Mouse (Mus musculus): ENCODE measurements around the gene Hist1h2bp. TPM values are rescaled to one million over a fixed set of nuclear protein-coding genes. Genes with fewer than 3 reads are reported as not detected.

Gene Hist1h2bp
- polyA plus RNA-seq (2017; shearing (Covaris generic)) = not detected

GRCm38 (mm10) chr13:21786899-21787629 is at the start of gene Hist1h2bp, which contains the start of gene Hist1h2an:
Gene Hist1h2bp (plus strand): TSS chr13:21787461.
Gene Hist1h2an (minus strand): TSS chr13:21787218.

GRCm38 (mm10) chr13:21750159-21751017 is 36.9 kb upstream of the Hist1h2bp start, which contains the start of gene Hist1h4k:
Gene Hist1h4k (minus strand): TSS chr13:21750505.

DNA sequence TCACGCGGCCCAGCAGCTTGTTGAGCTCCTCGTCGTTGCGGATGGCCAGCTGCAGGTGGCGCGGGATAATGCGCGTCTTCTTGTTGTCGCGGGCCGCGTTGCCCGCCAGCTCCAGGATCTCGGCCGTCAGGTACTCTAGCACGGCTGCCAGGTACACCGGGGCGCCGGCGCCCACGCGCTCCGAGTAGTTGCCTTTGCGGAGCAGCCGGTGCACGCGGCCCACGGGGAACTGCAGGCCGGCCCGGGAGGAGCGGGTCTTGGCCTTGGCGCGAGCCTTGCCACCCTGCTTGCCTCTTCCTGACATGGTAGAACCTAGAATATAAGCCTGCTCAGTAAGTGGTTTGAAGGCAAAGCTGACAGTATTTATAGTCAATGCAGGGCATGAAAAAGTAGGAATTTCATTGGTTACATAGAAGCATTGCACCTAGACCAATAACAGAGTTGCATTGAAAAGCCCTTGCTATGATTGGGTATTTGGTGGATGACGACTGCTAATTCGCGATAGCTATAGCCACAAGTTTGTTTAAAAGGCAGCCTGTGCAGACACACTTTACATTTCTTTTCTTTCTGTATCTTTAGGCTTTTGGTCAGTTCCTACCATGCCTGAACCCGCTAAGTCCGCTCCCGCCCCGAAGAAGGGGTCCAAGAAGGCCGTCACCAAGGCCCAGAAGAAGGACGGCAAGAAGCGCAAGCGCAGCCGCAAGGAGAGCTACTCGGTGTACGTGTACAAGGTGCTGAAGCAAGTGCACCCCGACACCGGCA is 33.6 kb upstream of the Hist1h2bp start, which contains the start of the genes Hist1h2ak and Hist1h2bn:
TSS of gene Hist1h2ak (minus strand) at position 304 of the 762 bp plus-strand sequence.
TSS of gene Hist1h2bn (plus strand) at position 600 of the 762 bp plus-strand sequence.

DNA sequence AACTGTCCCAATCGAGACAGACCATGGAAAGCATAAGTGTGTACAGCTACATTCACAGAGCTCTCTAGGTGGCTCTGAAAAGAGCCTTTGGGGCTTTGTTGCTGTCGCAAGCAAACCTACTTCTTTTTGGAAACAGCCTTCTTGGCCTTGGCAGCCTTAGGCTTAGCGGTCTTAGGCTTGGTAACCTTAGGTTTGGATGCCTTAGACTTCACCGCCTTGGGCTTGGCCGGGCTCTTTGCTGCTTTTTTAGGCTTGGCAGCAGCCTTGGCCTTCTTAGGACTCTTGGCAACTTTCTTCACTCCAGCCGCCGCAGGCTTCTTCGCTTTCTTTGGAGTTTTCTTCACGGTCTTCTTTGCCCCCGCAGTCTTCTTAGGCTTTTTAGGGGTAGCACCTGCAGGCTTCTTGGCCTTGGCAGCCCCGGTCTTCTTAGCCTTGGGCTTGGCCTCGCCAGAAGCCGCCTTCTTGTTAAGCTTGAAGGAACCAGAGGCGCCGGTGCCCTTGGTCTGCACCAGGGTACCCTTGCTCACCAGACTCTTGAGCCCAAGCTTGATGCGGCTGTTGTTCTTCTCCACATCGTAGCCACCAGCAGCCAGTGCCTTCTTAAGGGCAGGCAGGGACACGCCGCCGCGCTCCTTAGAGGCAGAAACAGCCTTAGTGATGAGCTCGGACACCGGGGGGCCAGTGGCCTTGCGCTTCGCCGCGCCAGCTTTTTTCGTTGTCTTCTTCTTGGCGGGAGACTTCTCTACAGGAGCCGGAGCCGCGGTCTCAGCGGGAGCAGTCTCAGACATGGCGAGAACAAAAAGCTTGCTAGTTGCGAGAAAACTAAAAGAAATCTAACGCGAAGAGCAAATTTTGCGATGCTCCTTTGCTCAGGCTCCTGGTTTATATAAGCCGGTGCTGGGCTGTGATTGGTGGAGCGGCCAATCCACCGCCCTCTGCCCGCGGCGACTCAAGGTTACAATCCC is 7.2 kb upstream of the Hist1h2bp start, which contains the start of gene Hist1h1b:
TSS of gene Hist1h1b (minus strand) at position 859 of the 965 bp plus-strand sequence.

DNA sequence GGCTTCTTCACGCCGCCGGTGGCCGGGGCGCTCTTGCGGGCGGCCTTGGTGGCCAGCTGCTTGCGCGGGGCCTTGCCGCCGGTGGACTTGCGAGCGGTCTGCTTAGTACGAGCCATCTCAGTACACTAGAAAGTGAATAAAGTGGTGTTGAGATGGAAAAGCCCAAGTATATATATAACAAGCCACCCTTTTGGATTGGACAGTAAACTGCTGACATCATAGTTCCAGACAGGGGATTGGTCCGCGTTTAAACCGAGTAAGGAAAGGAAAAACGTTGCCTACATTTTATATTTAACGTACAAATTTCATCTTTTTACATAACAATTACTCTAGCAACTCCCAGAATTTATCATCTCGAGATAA is 4.0 kb upstream of the Hist1h2bp start, which contains the start of gene Hist1h3i:
TSS of gene Hist1h3i (minus strand) at position 116 of the 363 bp plus-strand sequence.

DNA sequence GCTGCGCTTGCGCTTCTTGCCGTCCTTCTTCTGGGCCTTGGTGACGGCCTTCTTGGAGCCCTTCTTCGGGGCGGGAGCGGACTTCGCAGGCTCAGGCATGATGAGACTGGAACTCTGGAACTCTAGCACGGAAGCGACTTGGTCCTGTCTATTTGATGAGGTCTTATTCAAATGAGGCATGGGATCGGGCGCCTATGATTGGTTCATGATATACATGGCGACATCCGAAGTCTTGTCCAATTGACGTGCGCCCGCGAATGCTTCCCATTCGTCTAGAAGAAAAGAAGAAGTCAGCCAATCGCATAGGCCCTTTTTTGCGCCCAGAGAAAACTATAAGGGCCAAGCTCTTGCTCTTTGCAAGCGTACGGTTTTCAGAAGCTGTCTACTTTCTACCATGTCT is 22.8 kb downstream of the Hist1h2bp start, which contains the start of the genes Hist1h2bq and Hist1h2ao:
TSS of gene Hist1h2bq (minus strand) at position 125 of the 400 bp plus-strand sequence.
TSS of gene Hist1h2ao (plus strand) at position 393 of the 400 bp plus-strand sequence.

DNA sequence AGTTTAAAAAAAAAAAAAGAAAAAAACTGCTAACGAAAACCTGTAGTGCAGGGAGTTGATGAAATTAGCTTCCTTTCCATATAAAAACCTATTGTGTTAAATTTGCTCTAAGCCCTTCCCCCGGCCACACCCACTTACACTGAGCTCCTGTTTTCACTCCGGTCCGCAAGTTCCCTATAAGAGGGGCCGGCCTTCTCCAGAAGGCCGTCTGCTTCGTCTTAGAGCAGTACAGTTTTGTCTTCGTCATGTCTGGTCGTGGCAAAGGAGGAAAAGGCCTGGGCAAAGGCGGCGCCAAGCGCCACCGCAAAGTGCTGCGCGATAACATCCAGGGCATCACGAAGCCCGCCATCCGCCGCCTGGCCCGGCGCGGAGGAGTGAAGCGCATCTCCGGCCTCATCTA is 24.3 kb downstream of the Hist1h2bp start, which contains the start of gene Hist1h4m:
TSS of gene Hist1h4m (plus strand) at position 208 of the 400 bp plus-strand sequence.

GRCm38 (mm10) chr13:21831418-21832394 is 44.4 kb downstream of the Hist1h2bp start, which contains the start of gene Hist1h4n:
Gene Hist1h4n (minus strand): TSS chr13:21832196.

GRCm38 (mm10) chr13:21833461-21833860 is 46.2 kb downstream of the Hist1h2bp start, which contains the start of the genes Hist1h2ap and Hist1h2br:
Gene Hist1h2ap (minus strand): TSS chr13:21833507.
Gene Hist1h2br (plus strand): TSS chr13:21833743.

Other genes with a start within 250 kb of the Hist1h2bp start
- gene Olfr1366, start 244.7 kb upstream of the Hist1h2bp start, polyA plus RNA-seq (2017; shearing (Covaris generic)) = not detected
- not detected for gene Olfr1535, start 227.6 kb upstream of the Hist1h2bp start, polyA plus RNA-seq (2017; shearing (Covaris generic))
- gene Olfr1364, start 205.7 kb upstream of the Hist1h2bp start, polyA plus RNA-seq (2017; shearing (Covaris generic)) = not detected
- gene Olfr1362, start 173.4 kb upstream of the Hist1h2bp start, polyA plus RNA-seq (2017; shearing (Covaris generic)) = not detected
- not detected for gene Olfr11, start 144.9 kb upstream of the Hist1h2bp start, polyA plus RNA-seq (2017; shearing (Covaris generic))
- not detected for gene Olfr1361, start 124.1 kb upstream of the Hist1h2bp start, polyA plus RNA-seq (2017; shearing (Covaris generic))
- gene Olfr1360, start 110.1 kb upstream of the Hist1h2bp start, polyA plus RNA-seq (2017; shearing (Covaris generic)) = not detected
- gene Olfr1359, start 89.3 kb upstream of the Hist1h2bp start, polyA plus RNA-seq (2017; shearing (Covaris generic)) = not detected
- gene Hist1h2bl, start 71.3 kb upstream of the Hist1h2bp start, polyA plus RNA-seq (2017; shearing (Covaris generic)) = 2.4 TPM
- gene Hist1h2ai, start 71.0 kb upstream of the Hist1h2bp start, polyA plus RNA-seq (2017; shearing (Covaris generic)) = 14.3 TPM
- gene Hist1h3h, start 69.8 kb upstream of the Hist1h2bp start, polyA plus RNA-seq (2017; shearing (Covaris generic)) = not detected
- 0.87 TPM for gene Hist1h2bm, start 65.4 kb upstream of the Hist1h2bp start, polyA plus RNA-seq (2017; shearing (Covaris generic))
- gene Hist1h4j, start 52.4 kb upstream of the Hist1h2bp start, polyA plus RNA-seq (2017; shearing (Covaris generic)) = 0.80 TPM
- gene Hist1h4k, start 37.0 kb upstream of the Hist1h2bp start, polyA plus RNA-seq (2017; shearing (Covaris generic)) = 8.1 TPM
- gene Hist1h2ak, start 33.6 kb upstream of the Hist1h2bp start, polyA plus RNA-seq (2017; shearing (Covaris generic)) = 1.6 TPM
- gene Hist1h2bn, start 33.3 kb upstream of the Hist1h2bp start, polyA plus RNA-seq (2017; shearing (Covaris generic)) = not detected
- gene Hist1h1b, start 6.8 kb upstream of the Hist1h2bp start, polyA plus RNA-seq (2017; shearing (Covaris generic)) = 1.8 TPM
- 1.1 TPM for gene Hist1h3i, start 4.1 kb upstream of the Hist1h2bp start, polyA plus RNA-seq (2017; shearing (Covaris generic))
- gene Hist1h2an, start 243 bp upstream of the Hist1h2bp start, polyA plus RNA-seq (2017; shearing (Covaris generic)) = 0.99 TPM
- gene Hist1h2bq, start 22.7 kb downstream of the Hist1h2bp start, polyA plus RNA-seq (2017; shearing (Covaris generic)) = 5.0 TPM
- gene Hist1h2ao, start 23.0 kb downstream of the Hist1h2bp start, polyA plus RNA-seq (2017; shearing (Covaris generic)) = not detected
- 36.0 TPM for gene Hist1h4m, start 24.3 kb downstream of the Hist1h2bp start, polyA plus RNA-seq (2017; shearing (Covaris generic))
- gene Hist1h4n, start 44.7 kb downstream of the Hist1h2bp start, polyA plus RNA-seq (2017; shearing (Covaris generic)) = 18.1 TPM
- gene Hist1h2ap, start 46.0 kb downstream of the Hist1h2bp start, polyA plus RNA-seq (2017; shearing (Covaris generic)) = 144 TPM
- gene Hist1h2br, start 46.3 kb downstream of the Hist1h2bp start, polyA plus RNA-seq (2017; shearing (Covaris generic)) = 5.0 TPM
- gene Zfp184, start 157.6 kb downstream of the Hist1h2bp start, polyA plus RNA-seq (2017; shearing (Covaris generic)) = not detected
- not detected for gene Pom121l2, start 193.7 kb downstream of the Hist1h2bp start, polyA plus RNA-seq (2017; shearing (Covaris generic))
- gene Prss16, start 222.3 kb downstream of the Hist1h2bp start, polyA plus RNA-seq (2017; shearing (Covaris generic)) = 0.57 TPM
- not detected for gene Hist1h2ah, start 248.1 kb downstream of the Hist1h2bp start, polyA plus RNA-seq (2017; shearing (Covaris generic))
- 0.47 TPM for gene Hist1h2bk, start 248.4 kb downstream of the Hist1h2bp start, polyA plus RNA-seq (2017; shearing (Covaris generic))